ENCODE assay signal across 1 mouse cellular context in the genomic region with DNA sequence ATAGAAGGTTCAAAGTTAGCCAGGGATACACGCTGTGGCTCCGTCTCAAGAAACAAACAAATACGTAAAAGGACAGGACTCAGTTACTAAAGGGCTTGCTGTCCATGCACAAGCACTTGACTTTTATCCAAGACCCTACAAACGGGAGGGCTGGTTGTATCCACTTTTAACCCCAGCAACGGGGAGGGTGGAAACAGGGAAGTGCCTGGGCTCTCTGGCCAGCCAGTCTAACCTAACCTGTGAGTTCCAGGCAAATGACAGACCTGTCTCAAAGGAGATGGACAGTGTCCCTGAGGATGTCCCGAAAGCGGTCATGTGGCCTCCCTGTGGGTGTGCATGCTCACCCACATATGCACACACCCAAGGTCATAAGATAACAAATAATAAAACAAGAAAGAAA.
A peak's percentile ranks its signal among the peaks of the same experiment; 100 is the strongest.
TF ChIP-seq lines count a peak whose summit lies in the region.

No protein-coding gene starts in this region.

TF ChIP-seq in CH12.LX, 34 proteins besides CTCF, POLR2A, EP300 and RAD21 (continued from another document):
- TF ChIP-seq ELF1 (IDR thresholded peaks at IDR 0.05; ENCODE audit: low read depth, low read length) (0 out of 2 replicates have a peak, but pooled peaks have one; percentile 12), ZKSCAN1 (IDR thresholded peaks at IDR 0.05; ENCODE audit: borderline replicate concordance, low read depth, low read length) (no peak), MYC (IDR thresholded peaks at IDR 0.05; ENCODE audit: low read depth, low read length) (no peak), IRF4 (IDR thresholded peaks at IDR 0.05; ENCODE audit: low read depth, low read length) (no peak), NRF1 (IDR thresholded peaks at IDR 0.05; ENCODE audit: low read depth, low read length) (no peak)
